Comparison of ENCODE assay signal across 22 mouse cellular contexts in genomic region chr10:12706516-12706915, GRCm38 (mm10).
"Had no signal": no experiment of that assay in that cellular context is flagged by ENCODE, and none has a peak within 500 bp of the region (broad histone marks: within the 10 kb centered on the region; RNA-seq: fewer than 3 reads in every experiment).

No protein-coding gene starts in this region.

- H3K27ac ChIP-seq: kidney, postnatal 0 days; layer of hippocampus, adult 2 months; limb, embryonic 10.5 days; limb, embryonic 13.5 days; liver, embryonic 13.5 days; macrophage; midbrain, embryonic 12.5 days; stomach, postnatal 0 days had no signal

- H3K4me3 ChIP-seq: layer of hippocampus, adult 2 months; limb, embryonic 10.5 days; limb, embryonic 13.5 days; liver, embryonic 13.5 days; midbrain, embryonic 12.5 days; myocyte had no signal

- H3K36me3 ChIP-seq: midbrain, embryonic 12.5 days had no signal

- H3K27me3 ChIP-seq: limb, embryonic 13.5 days; liver, embryonic 13.5 days; midbrain, embryonic 12.5 days had no signal

- H3K4me1 ChIP-seq: midbrain, embryonic 12.5 days had no signal

- H3K4me2 ChIP-seq: limb, embryonic 13.5 days; liver, embryonic 13.5 days; lung, embryonic 14.5 days; midbrain, embryonic 12.5 days had no signal

- H3K9me3 ChIP-seq: limb, embryonic 10.5 days; limb, embryonic 13.5 days; liver, embryonic 13.5 days; midbrain, embryonic 12.5 days had no signal

- H3K9ac ChIP-seq: limb, embryonic 13.5 days; liver, embryonic 13.5 days; lung, embryonic 14.5 days; midbrain, embryonic 12.5 days had no signal

- ATAC-seq: lung, postnatal 0 days; midbrain, embryonic 16.5 days had no signal

- DNase-seq: kidney, adult 2 months; kidney, postnatal 25 days; layer of hippocampus, adult 9-11 months; liver; liver, embryonic 13.5 days; lung, embryonic 14.5 days; right cerebral cortex, adult 18-20 months; right cerebral cortex, postnatal 14 days; right cerebral cortex, postnatal 4 days; thymus, adult 2 months; thymus, postnatal 14 days; thymus, postnatal 4 days had no signal
